Comparison of ENCODE assay signal across 8 mouse cellular contexts in genomic region chr15:80096946-80097881, GRCm38 (mm10). TPM values are rescaled to one million over a fixed set of nuclear protein-coding genes. Genes with fewer than 3 reads are reported as not detected.
DNase-seq lines count a peak whose midpoint lies in the region; ATAC-seq and TF ChIP-seq lines count a peak whose summit lies in the region.

No protein-coding gene starts in this region.

- H3K27ac ChIP-seq in hindbrain, embryonic 12.5 days: 0 out of 2 replicates have a peak overlapping the region, but pooled peaks have one; percentile 8
- H3K27ac ChIP-seq in spleen, adult 2 months (ENCODE audit: insufficient read depth, low read length): peak overlapping the region; percentile 36; the same call in 1 of the 2 replicates

- WGBS in hindbrain, embryonic 12.5 days: 26% methylated on average over 19 of the region's 20 CpGs
- WGBS in spleen, adult 2 months: 18% methylated on average over 20 of the region's 20 CpGs

- no peak overlapping the region for H3K4me3 ChIP-seq in hindbrain, embryonic 12.5 days
- 0 out of 2 replicates have a peak overlapping the region, but pooled peaks have one; percentile 3 for H3K4me3 ChIP-seq in spleen, adult 2 months (ENCODE audit: extremely low read depth, insufficient read depth, insufficient read length)

- TF ChIP-seq CTCF in spleen, adult 2 months (IDR thresholded peaks at IDR 0.05; ENCODE audit: extremely low read depth, insufficient read depth, insufficient read length, insufficient replicate concordance): no peak

- DNase-seq in cerebellum, postnatal 10 days: peak; percentile 60 to 69
- DNase-seq in cerebellum, adult 11 months: no peak
- peak; percentile 68 for DNase-seq in embryo, embryonic 11 days
- DNase-seq in lung, postnatal 14 days: peak; percentile 59
- no peak for DNase-seq in spleen, adult 2 months (ENCODE audit: low read depth in 1 of 2, low spot score in 2 of 2)
- no peak for DNase-seq in left cerebral cortex, postnatal 36 days (ENCODE audit: low spot score in 2 of 2)

- peak; percentile 73 for ATAC-seq in CD4-positive, CD25-positive, alpha-beta regulatory T cell, adult 4 months
- peak; percentile 71 for ATAC-seq in hindbrain, embryonic 12.5 days (ENCODE audit: low FRiP score)

- no peaks in the 10 kb centered on the region for H3K36me3 ChIP-seq in hindbrain, embryonic 12.5 days
- H3K36me3 ChIP-seq in spleen, adult 2 months (ENCODE audit: control insufficient read depth, insufficient read depth, low read length): no peaks in the 10 kb centered on the region

- peaks cover 20% of the 10 kb centered on the region for H3K4me1 ChIP-seq in hindbrain, embryonic 12.5 days
- no peaks in the 10 kb centered on the region for H3K4me1 ChIP-seq in spleen, adult 2 months (ENCODE audit: control insufficient read depth, insufficient read depth, insufficient read length)

- H3K4me2 ChIP-seq in hindbrain, embryonic 12.5 days (replicated peaks): peak overlapping the region; percentile 31

- H3K9me3 ChIP-seq in hindbrain, embryonic 12.5 days (replicated peaks): no peaks in the 10 kb centered on the region

- intact Hi-C loops in left cerebral cortex, postnatal 36 days (cut with DNase I): no loop called here

- TF ChIP-seq POLR2A in spleen, adult 2 months (IDR thresholded peaks at IDR 0.05; ENCODE audit: low read depth, low read length): no peak

- H3K27me3 ChIP-seq in hindbrain, embryonic 12.5 days: peaks cover 41% of the 10 kb centered on the region
- no peaks in the 10 kb centered on the region for H3K27me3 ChIP-seq in spleen, adult 2 months (ENCODE audit: control insufficient read depth, insufficient read depth, low read length)

- peak overlapping the region; percentile 41; the same call in 1 of the 2 replicates for H3K9ac ChIP-seq in hindbrain, embryonic 12.5 days

RNA-seq across cellular contexts. Expression of gene Rpl3, which starts 5.5 kb away (rescaled TPM):
- 1,000 to 10,000 TPM; 3,782 to 4,433 TPM for polyA plus RNA-seq in CD4-positive, CD25-positive, alpha-beta regulatory T cell, adult 4 months (2017; shearing (Covaris generic))
- polyA plus RNA-seq in hindbrain, embryonic 12.5 days (2016; fragmentation: Nextera tagmentation; extraction: Ambion mirVana): 642 and 670 TPM in 2 replicates
- 550 and 833 TPM in 2 replicates for polyA plus RNA-seq in spleen, adult 2 months (2012; rRNA removed)
- total RNA-seq in left cerebral cortex, postnatal 36 days (2021): 100 to 1,000 TPM; 416 to 501 TPM

RNA-seq across cellular contexts. Expression of gene Syngr1, which starts 6.1 kb away (rescaled TPM):
- under 1 TPM; 0.86 to 0.94 TPM for polyA plus RNA-seq in CD4-positive, CD25-positive, alpha-beta regulatory T cell, adult 4 months (2017; shearing (Covaris generic))
- polyA plus RNA-seq in hindbrain, embryonic 12.5 days (2016; fragmentation: Nextera tagmentation; extraction: Ambion mirVana): 11.6 and 14.3 TPM in 2 replicates
- polyA plus RNA-seq in spleen, adult 2 months (2012; rRNA removed): 9.9 and 13.5 TPM in 2 replicates
- total RNA-seq in left cerebral cortex, postnatal 36 days (2021): 100 to 1,000 TPM; 424 to 526 TPM

RNA-seq across cellular contexts. Expression of gene Tab1, which starts 35.7 kb away (rescaled TPM):
- 10 to 100 TPM; 12.0 to 39.6 TPM for polyA plus RNA-seq in CD4-positive, CD25-positive, alpha-beta regulatory T cell, adult 4 months (2017; shearing (Covaris generic))
- 42.1 and 44.0 TPM in 2 replicates for polyA plus RNA-seq in hindbrain, embryonic 12.5 days (2016; fragmentation: Nextera tagmentation; extraction: Ambion mirVana)
- polyA plus RNA-seq in spleen, adult 2 months (2012; rRNA removed): 16.1 and 21.4 TPM in 2 replicates
- total RNA-seq in left cerebral cortex, postnatal 36 days (2021): 10 to 100 TPM; 23.1 to 30.4 TPM

Comparison
In these comparisons a context has a peak if more than half of its experiments do, and no peak if none do; other contexts are left out.
1. DNase-seq: peak in cerebellum, postnatal 10 days (2 of 2), embryo, embryonic 11 days (single experiment) and lung, postnatal 14 days (single experiment); none in cerebellum, adult 11 months (single experiment), spleen, adult 2 months (0 of 2) and left cerebral cortex, postnatal 36 days (0 of 2).